Mouse (Mus musculus): ENCODE data around the gene Xkrx. TPM values are rescaled to one million over a fixed set of nuclear protein-coding genes. Genes with fewer than 3 reads are reported as not detected.

The Xkrx gene
- 0.36 and 0.39 TPM in 2 replicates for polyA plus RNA-seq (2021; fragmentation: Nextera tagmentation)
- long read RNA-seq, experiment 1, result 0 reads
- long read RNA-seq, experiment 2, result 0 reads

DNA sequence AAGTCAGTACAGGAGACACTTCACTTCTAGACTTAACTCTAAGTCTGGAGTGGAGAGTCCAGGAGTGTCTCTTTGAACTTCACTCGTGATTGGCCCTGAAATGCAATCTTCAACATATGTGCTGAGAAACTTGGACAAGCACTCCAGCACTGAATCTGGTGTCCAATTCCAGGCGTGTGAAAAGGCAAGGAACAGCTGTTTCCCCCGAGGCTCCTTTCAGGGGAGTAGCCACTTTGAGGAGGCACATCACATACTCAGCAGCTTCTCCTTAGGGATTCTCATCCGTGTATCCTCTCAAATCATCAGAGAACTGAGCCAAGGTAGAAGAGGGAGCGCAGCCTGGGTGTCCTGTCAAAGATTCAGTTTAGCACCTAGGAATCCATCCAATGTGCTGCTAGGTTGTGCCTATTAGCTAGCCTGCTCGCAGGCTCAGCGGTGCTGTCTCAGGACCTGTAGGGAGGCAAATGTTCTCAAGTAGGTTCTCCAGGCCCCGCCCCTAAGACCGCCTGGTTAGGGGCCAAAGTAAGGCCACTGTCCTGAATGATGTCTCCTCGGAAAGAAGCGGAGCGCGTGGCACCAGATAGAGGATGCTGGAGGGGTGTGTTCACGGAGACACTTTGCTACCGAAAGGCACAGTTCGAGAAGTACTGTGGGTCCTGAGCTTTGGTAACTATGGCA is at the start of gene Xkrx:
Gene Xkrx, minus strand, starts transcription at position 34 of the 678 bp plus-strand sequence.

DNA sequence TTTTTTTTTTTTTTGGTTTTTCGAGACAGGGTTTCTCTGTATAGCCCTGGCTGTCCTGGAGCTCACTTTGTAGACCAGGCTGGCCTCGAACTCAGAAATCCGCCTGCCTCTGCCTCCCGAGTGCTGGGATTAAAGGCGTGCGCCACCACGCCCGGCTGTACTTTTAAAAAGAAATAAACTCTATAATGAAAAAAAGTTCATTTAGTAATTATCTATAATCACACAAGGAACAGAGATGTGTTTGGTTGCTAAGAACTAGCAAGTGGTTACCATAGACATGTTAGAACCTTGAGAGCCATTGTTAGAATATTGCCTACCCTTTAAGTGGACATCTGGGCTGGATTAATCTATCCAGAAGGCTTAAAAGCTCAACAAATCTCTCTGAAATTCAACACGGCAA is 25.3 kb upstream of the Xkrx start, which contains the start of gene Arl13a:
Gene Arl13a, plus strand, starts transcription at position 301 of the 400 bp plus-strand sequence.

Other genes starting within 250 kb of the Xkrx start
- 0.72 and 0.74 TPM in 2 replicates for gene Sytl4, start 180.3 kb downstream of the Xkrx start, polyA plus RNA-seq (2021; fragmentation: Nextera tagmentation)
- gene Cstf2, start 102.9 kb downstream of the Xkrx start, polyA plus RNA-seq (2021; fragmentation: Nextera tagmentation), result 28.4 and 33.6 TPM in 2 replicates
- not detected in 2 replicates for gene Arl13a, start 25.4 kb upstream of the Xkrx start, polyA plus RNA-seq (2021; fragmentation: Nextera tagmentation)
- 0.13 and 0.15 TPM in 2 replicates for gene Nox1, start 59.9 kb upstream of the Xkrx start, polyA plus RNA-seq (2021; fragmentation: Nextera tagmentation)
- 7.0 and 8.2 TPM in 2 replicates for gene Trmt2b, start 114.9 kb upstream of the Xkrx start, polyA plus RNA-seq (2021; fragmentation: Nextera tagmentation)
- 57.6 and 58.7 TPM in 2 replicates for gene Tmem35a, start 133.1 kb upstream of the Xkrx start, polyA plus RNA-seq (2021; fragmentation: Nextera tagmentation)
- 0.14 and 0.43 TPM in 2 replicates for gene Cenpi, start 146.0 kb upstream of the Xkrx start, polyA plus RNA-seq (2021; fragmentation: Nextera tagmentation)
- gene Drp2, start 242.5 kb upstream of the Xkrx start, polyA plus RNA-seq (2021; fragmentation: Nextera tagmentation), result 9.5 and 9.9 TPM in 2 replicates

Data from layer of hippocampus, adult 6 months (tissue).